Mouse (Mus musculus) gastrocnemius, postnatal 10 days (tissue): ENCODE data around the gene Gm14151. TPM values are rescaled to one million over a fixed set of nuclear protein-coding genes. Genes with fewer than 3 reads are reported as not detected.
"Not testable (repeated sequence)": the region's sequence is repeated elsewhere in the genome, so short reads cannot be mapped to it uniquely, and the experiment has no call there.

Experiments
- DNase-seq: peaks from one replicate; pipeline ENCODE4 v3.0.0; 2021; ENCODE audit warnings: mixed read lengths
- long read RNA-seq, 2 experiments: library from polyadenylated mRNA; stranded (forward); transcript quantifications; one replicate each; pipeline ENCODE4 v2.0.0; 2021
- total RNA-seq, 2 experiments: library from RNA; stranded (reverse); gene quantifications; 2 replicates each; pipeline ENCODE4 v1.2.3; 2021

Gm14151 gene
- total RNA-seq, result not detected
- long read RNA-seq, experiment 1, result 0 reads
- long read RNA-seq, experiment 2, result 0 reads

DNA sequence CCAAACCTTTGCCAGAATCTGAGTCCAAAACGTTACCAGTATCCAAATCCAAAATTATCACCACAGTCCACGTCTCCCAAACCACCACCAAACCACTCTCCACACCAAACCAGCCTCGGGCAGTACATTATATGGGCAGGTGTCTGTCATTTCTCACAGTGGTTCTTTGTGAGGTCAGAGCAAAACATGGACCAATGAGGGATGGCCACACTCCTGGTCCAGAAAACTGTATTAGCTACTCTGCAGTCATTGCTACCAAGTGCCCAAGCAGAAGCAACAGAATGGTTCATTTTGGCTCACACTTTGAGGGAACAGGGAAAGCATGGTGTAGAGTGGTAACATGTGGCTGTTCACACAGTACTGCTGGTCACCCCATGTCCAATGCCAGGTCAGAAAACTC is at the start of gene Gm14151:
Gene Gm14151, minus strand, starts transcription at position 101 of the 400 bp plus-strand sequence.
- DNase-seq, result not testable (repeated sequence)

GRCm38 (mm10) chr2:151097945-151098344 is 5.8 kb upstream of the Gm14151 start, which contains the start of gene Gm14147:
TSS of gene Gm14147 (plus strand) at chr2:151098245.
- not testable (repeated sequence) for DNase-seq

- DNase-seq, result no peak
Measured at GRCm38 (mm10) chr2:151056637-151057036, 35.5 kb downstream of the Gm14151 start.

DNA sequence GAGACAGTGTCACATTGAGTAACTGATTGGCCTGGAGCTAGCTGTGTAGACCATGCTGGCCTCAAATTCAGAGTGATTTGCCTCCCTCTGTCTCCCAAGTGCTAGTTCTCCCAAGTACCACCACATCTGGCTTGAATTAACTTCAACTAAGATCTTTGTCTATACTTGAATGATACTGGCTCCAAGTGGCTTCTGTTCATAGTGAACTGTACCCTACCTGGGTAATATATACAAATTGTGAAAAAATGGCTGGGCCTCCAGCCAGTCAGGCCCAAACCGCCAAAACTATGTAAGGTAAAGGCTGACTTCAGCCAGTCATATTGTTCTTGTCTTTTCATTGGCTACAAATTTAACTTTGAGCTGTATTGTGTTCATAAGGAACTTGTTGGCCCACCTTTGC is 51.7 kb downstream of the Gm14151 start:
- no peak for DNase-seq

DNA sequence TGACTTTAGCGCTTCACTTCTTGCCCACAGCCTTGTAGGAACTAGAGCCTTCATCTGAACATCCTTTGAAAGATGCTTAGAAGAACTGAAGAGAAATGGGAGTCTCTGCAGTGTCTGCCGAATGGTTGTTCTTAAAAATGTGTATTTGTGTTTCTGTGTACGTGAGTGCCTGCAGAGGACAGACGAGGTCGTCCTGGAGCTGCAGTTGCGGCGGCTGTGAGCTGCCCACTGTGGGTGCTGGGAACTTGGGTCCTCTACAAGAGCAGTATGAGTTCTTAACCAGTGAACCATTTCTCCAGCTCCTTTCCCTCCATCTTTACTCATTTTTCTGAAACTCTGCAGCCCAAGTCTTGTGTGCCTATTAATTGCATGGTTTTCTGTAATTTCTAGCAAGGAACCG is 52.4 kb downstream of the Gm14151 start:
- DNase-seq, result no peak

GRCm38 (mm10) chr2:151039232-151039695 is 52.9 kb downstream of the Gm14151 start, which contains the start of the genes Ninl and Nanp:
TSS of gene Ninl (minus strand) at chr2:151039382.
TSS of gene Nanp (minus strand) at chr2:151039398.
- peak; percentile 92 for DNase-seq

DNA sequence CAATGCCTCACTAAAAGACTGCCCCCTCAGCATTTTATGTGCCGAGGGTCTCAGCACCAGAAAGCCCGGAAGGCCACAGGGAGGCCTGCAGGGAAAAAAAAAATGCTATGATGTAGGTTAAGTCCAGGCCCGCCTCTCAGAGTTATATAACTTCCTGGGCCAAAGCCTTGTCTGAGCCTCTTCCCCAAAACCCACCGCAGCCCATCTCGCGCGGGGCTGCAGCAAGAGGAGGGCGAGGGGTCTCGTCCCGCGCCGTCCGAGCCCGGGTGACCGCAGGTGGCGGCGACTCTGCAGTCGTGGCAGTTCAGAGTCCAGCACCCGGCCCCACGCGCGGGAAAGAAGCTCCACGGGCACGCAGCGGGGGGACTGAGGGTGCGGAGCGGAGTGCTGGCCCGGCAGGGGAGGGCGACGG is 53.3 kb downstream of the Gm14151 start:
- no peak for DNase-seq

DNA sequence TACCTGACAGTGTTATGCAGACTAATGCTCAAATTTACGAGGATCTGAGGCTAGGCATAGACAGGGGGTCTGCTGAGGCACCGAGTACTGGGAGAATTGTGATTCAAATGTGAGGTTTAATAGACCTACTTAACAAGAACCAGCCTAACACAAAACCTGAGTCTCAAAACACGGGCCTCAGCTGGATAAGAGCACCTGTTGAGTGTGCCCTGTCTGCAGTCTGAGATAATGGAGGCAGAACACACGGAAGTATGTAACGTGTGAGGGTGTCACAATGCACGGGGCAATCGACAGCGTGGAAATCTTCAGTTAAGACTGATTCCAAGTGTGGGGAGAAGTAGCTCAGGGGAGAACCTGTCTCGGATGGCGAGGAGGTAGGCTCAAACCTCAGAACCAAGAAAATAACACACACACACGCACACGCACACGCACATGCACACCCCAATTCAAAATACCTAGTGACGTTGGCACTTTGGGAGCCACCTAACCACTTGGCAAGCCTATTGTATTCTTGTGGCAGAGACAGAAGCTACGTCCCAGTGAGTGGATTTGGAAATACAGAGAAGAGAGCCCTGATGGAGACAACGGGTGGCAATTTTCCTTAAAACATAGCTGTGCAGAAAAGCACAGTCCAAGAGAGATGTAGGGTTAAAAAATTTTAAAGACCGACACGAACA is 54.1 kb downstream of the Gm14151 start:
- no peak for DNase-seq

DNA sequence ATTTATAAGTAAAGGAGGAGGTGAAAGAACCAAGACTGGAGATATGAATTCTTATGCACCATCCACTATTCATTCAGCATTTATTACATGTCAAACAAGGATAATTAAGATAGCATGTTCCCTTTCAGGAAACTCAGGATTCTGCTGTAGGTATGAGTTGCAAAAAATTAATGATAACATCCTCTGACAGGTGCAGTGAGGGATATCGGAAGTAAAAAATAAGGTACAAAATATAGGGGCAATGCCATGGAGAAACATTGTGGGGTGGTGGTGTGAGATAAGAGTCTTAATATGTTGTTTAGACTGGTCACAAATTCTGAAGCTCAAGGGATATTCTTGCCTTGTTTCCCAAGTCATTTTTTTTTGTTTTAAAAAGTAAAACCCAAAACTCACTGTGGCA is 54.9 kb downstream of the Gm14151 start:
- no peak for DNase-seq

Other genes with a start within 250 kb of the Gm14151 start
- 10 to 100 TPM; 28.0 to 32.3 TPM for gene Abhd12, start 187.6 kb downstream of the Gm14151 start, total RNA-seq
- 1 to 10 TPM; 3.6 to 4.5 TPM for gene Gins1, start 186.9 kb downstream of the Gm14151 start, total RNA-seq
- 1 to 10 TPM in 1 of 2 experiments, under 1 TPM in 1; 0.99 to 1.4 TPM for gene Ninl, start 53.0 kb downstream of the Gm14151 start, total RNA-seq
- 1 to 10 TPM; 5.6 to 7.6 TPM for gene Nanp, start 53.0 kb downstream of the Gm14151 start, total RNA-seq
- not detected for gene Gm14147, start 5.9 kb upstream of the Gm14151 start, total RNA-seq